Mouse (Mus musculus) thymus, postnatal 14 days (tissue): ENCODE measurements around the gene Nrp1.
A peak's percentile ranks its signal among the peaks of the same experiment; 100 is the strongest.

Source experiments
- DNase-seq: peaks from one replicate; pipeline ENCODE4 v3.0.0; 2021

The Nrp1 gene

DNA sequence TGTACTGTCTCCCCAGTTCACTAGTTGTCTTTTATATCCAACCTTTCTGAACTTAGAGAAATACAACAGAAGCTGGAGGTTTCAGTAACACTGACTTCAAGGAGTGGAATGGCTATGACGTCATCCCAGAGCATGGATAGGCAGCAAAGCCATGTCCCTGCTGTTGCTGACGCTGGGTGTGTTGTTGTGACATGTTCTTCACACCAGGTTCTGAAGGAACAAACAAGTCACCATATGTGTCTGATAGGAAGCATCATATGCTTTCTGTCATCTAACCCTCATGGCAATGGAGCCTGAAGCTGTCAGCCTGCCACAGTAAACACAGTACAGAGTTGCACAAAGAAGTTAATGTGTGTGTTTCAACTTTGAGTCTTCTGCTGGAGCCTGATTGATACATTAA lies 112.8 kb downstream of the Nrp1 start:
- no peak for DNase-seq

DNA sequence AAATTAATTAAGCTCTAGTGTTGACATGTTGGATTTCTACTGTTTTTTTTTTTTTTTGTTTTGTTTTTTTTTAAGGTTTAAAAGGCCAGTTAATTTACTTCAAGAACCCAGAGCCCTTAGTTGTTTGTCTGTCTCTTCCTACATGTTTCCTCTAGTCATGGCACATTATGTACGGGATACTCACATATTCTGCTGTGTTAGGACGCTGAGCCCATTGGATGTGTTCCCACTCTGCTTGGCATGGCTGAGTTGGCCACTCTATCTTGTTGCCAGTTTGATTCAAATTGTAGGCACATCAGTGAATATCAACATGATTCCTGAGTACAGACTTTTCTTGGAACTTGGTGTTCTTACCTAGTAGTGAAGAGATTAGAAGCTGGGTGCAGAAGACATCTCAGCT lies 114.5 kb downstream of the Nrp1 start:
- no peak for DNase-seq

DNA sequence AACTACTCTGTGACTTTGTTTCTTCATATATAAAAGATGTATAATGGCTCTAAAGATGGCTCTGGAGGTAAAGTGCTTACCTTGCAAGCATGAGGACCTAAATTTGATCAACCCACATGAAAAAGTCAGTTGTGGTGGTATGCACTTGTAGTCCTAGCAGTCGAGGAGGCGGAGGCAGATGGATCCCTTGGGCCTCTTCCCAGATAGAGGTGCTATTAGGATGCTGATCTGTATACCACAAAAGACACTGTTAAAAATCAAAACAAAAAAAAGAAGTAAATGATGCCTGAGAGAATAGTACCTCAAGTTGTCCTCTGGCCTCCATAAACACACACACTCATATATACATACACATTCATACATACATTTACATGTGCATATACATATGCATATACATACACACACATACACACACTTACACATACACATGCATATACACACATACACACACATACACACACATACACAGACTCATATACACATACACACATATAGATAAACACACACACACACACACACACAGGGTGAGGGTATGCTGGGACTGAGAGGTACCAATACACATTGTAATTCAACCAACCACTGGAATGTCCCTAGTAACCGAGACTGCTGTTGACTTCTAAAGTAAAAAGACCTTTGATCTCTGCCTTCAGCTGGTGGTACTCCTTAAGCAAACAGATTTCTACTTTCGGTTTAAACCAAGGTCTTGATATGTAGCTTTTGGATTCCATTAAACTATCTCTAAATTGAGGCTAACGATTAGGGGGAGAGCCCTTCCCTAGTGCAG lies 115.2 kb downstream of the Nrp1 start:
- no peak for DNase-seq

DNA sequence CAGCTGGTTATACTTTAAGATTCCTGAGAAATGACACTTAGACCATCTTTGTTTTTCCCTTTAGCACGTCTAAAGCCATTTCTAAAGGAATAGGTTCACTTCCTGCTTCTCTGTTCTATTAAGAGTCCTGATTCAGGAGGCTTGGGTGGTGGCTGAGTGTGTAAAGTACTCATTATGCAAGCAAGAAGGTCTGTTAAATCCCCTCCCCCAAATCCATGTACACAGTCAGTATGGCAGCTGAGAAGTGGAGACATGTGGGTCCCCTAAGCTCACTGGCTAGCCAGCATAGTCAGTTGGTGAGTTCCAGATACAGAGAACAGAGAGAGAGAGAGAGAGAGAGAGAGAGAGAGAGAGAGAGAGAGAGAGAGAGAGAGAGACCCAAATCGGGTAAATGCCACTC lies 116.2 kb downstream of the Nrp1 start:
- no peak for DNase-seq

DNA sequence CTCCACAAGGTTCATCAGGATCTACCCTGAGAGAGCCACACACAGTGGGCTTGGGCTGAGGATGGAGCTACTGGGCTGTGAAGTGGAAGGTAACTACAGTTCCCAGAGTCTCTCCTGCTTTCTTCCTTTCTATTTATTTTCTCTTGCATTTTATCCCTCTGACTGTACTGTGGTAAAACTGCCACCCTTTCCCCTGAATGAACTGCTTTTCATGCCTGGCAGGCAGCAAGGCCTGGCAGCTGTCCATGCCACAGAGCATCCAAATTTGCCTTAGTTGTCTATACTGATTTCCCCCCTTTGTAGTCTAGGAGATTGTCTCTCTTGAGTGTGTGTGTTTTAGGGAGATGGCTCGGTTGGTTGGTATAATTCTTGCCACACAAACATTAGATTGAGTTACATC lies 117.8 kb downstream of the Nrp1 start:
- no peak for DNase-seq

DNA sequence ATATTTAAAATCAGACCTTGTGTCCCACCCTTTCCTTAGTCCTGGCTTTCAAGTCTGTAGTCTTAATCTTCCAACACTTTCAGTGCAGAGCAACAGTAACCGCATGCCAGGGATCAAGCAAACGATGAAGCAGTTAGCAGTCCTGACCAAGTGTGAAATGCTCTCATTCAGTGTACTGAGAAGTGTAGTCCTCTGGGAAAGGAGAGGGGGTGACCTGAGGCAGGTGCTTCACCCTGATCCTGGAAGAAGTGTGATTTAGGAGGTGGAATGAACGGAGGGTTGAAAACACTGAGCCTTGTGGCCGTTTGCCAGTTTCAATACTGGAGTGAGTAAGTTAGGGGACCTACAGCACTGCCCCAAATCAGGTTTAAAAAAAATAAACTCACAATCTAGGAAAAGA lies 119.6 kb downstream of the Nrp1 start:
- DNase-seq = no peak

DNA sequence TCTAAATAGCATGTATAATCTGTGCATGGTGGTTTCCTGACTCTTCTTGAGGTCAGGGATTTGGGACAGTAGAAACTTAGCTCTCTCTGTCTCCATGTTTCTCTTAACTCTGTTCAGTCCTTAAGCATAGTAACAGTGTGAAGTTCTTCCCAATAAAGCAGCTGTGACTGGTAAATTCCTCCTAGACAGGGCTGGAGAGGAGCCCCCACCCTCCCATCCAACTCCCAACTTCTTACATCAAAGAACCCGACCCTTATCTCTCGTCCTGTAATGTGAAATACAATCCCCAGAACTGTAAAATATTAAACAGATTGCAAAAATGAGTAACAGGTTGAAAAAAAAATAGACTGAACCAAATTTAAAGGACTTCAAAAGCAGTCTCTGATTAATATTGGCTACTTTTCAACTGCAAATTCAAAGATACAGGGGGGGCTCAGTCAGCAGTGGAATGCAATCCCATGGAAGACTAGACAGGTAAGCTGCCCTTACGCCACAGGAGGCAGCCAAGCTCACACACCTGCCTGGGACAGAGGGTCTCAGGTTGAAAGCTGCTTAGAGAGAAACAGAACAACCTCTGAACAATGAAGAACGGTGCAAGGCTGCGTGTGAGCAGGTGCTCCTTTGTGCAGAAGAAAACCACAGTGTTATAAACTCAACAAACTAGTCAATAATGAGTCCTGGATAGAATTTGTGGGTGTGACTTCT lies 121.1 kb downstream of the Nrp1 start:
- peak; percentile 29 for DNase-seq

DNA sequence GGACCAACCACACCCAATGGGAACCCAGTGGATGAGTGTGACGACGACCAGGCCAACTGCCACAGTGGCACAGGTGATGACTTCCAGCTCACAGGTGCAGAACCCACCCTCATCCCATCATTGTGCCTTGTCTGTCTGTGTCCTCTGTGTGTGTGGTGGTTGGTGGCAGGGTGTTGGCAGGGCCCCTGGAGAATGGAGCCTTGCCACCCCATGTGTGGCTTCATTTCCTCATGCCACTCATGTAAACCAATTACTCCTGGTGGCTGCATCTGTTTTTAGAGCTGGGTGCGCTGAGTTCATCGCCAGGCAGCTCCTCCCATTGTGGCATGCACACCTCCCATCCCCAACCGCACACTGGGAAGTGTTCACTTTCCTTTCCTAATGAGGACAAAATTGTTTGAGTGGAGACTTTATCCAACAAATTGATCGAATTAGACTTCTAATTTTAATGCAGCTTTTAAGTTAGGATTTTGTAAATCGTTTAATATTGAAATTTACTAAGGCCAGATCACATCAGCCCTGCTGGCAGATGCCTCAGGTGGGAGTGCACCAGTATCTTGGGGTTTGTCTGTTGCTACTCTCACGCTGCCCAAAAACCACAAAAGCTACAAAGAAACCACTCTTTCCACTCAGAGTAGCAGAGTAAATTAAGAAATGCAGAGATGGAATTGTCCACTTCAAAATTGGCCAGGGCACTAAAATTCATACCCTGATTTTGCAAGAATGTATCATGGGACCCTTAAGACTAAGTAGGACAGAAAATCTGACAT lies 122.7 kb downstream of the Nrp1 start:
- peak; percentile 73 for DNase-seq

DNA sequence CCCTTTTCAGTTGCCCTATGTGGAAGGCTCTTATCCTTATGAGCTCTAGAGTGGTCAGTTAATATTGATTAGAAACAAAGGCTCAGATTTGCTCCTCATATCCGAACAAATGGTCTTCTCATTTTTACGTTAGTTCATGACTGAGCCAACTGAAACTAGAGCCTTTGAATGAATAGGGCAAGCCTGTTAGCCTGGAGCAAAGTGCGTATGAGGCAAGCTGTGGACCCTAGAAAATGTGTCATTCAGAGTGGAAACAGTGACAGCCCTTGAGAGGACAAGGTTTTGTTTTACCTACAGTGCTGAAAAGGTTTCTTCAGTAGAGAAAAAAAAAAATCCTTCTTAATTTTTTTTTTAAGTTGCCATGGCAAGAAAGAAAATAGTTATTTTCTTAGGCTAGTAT lies 124.9 kb downstream of the Nrp1 start:
- DNase-seq = no peak

DNA sequence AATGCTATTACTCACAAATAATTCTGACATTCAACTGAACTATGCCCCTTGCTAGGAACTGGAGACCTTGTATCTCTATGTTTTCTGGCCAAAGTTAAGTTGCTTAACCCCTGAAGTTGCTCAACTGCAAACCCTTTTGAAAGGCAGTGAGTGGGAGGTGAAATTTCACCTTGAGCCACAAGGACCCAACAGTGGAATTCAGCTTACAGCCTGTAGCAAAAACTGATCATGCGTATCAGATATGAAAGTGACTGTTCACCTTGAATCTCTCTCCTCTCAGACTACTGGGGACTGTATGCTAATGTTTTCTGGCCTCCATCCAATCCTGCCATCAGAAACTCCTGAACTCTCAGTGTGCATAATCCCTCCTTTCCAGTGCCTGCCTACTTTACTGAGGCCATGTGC lies 126.3 kb downstream of the Nrp1 start:
- no peak for DNase-seq

DNA sequence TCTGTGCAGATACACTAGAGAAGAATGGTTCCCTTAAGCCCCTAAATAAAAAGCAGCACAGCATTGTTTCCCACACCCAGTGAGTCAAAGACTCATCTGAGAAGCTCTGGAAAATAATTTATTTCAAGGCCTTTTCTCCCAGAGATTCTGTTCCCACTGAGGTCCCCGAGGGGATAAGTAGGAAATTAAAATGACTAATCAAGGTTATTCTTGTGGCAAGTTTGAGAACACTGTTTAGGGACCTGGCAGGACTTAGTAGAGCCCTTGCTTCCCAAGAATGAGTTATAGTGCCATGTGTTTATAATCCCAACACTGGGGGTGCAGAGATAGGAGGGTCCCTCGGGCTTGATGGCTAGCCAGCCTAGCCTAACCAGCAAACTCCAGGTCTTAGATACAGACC lies 127.6 kb downstream of the Nrp1 start:
- DNase-seq = no peak

DNA sequence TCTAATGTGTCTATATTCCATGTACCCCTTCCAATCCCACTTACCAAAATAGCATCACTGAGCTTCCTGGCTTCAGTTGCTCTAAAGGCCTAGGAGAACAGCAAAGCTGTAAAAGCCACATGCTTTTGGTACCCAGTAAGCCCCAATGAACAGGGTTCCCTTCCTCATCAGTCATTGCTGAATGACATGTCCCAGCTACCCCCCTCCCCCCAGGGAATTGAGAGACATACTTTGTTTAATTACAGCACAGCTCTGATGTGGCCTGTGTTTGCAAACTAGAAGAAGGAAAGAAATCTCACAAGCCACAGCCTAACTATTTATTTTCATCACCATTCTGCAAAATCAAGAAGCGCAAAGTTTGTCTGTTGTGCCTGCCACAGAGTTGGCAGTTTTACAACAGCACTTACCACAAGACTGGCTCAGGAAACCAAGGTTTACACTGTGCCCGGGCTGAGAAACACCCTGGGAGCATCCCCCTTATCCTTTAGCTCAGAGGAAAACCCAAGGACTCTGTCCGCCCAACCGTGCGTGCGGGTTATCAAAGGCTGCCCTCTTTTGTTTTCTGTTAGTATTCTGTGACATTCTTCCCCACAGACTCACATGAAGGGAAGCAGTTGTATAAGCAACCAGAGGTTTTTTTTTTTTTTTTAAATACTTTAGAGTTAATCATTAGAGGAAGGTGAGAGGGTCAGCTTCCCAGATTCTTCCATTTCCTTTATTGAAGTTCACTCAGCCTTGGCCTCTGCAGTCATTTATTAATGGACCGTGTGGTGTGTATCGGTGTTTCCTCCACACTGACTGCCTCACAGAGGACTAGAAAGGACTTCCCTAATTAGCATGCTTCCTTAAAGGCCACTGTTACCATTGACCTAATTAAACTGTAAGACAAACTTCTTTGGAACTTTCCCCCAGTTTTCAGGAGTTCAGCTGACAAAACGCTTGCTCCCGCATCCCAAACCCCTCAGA lies 129.8 kb downstream of the Nrp1 start:
- peak; percentile 45 for DNase-seq

DNA sequence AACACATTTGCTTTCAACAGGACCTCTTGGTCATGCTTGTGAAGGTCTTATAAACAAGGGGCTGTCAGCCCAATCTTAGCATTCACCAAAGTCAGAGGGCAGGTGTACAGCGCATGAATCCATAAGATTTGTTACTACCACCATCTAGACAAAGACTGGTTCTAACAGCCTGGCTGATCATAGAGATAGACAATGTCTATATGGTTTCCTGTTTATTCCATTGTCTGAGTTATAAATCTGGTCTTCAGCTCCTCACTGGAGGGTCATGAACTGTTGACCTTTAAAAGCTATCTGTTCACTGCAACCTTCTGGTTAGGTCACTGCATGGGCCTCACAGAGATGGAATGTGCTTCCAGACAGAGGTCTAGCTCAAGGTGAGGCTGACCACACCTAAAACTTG lies 130.9 kb downstream of the Nrp1 start:
- DNase-seq = no peak

DNA sequence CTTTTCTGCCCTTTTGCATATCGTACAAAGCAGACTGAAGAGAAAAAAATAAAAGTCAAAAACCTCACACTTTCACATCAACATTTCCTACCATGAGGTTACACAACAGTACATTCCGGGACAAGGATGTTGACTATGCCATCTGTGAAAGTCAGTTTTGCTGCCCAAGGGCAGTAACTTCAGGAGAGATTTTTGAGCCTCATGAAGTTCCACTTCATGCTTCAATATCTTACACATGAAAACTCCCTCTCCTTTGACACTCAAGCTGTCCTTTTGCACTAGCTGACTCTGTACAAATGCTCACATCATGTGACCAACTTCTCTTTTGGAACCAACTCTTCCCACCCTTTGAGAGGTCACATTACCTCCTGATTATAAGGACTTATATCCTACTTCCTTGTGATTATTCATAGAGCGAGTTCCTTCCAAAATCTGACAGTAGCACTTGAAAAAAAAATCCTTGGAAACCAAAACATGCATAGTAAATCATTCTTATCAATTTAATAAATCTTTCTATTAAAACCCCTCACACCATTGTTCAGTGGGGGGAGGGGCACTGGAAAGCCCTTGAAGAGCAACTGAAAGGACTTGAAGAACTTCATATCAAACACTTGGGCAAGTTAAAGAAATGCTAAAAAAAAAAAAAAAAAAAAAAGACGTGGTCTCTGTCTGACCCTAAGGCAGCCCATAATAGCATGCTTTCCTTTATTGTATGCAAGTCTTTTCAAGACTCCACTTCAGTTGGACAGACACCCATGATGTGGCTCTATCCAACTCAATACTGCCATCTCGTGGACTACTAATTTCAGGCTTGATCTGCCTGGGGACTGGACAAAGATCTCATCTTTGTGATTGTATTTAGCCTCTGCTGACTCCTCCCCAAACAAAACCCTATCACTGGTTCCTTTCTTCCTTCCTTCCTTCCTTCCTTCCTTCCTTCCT lies 133.0 kb downstream of the Nrp1 start:
- peak; percentile 81 for DNase-seq

DNA sequence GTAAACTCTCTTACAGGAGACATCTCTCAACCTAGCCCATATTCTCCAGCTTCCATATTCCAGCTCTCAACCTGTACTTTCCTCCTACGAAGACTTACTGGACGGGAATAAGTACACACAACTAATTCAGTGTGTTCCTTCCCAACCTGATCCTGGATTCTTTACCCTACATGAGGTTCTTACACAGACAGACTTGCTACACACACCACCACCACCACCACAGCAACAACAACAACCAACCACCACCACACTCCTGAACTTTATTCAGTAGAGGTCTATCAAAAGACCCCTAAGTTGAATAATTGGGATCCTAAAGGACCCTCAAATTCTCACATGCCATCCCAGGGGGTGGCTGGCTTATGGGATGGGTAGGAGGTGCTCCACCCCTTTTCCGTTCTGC lies 135.4 kb downstream of the Nrp1 start:
- DNase-seq = no peak

DNA sequence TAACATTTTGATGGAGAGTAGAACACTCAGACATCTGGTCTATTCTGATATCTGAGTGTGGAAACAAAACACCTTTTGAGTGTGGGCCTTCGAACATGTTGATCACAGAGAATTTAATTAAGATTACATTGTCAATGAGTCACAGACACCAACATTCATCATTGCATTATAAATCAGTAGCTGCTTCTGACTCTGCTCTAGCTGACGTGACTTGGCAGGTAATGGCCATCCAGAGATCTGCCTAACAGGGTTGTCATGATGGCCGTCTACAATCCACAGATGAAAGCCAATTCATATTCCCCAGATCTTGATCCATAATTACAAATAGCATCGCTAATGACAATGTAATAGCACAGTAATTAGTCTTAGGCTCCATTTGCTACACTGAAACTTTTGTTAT lies 140.4 kb downstream of the Nrp1 start:
- DNase-seq = no peak

DNA sequence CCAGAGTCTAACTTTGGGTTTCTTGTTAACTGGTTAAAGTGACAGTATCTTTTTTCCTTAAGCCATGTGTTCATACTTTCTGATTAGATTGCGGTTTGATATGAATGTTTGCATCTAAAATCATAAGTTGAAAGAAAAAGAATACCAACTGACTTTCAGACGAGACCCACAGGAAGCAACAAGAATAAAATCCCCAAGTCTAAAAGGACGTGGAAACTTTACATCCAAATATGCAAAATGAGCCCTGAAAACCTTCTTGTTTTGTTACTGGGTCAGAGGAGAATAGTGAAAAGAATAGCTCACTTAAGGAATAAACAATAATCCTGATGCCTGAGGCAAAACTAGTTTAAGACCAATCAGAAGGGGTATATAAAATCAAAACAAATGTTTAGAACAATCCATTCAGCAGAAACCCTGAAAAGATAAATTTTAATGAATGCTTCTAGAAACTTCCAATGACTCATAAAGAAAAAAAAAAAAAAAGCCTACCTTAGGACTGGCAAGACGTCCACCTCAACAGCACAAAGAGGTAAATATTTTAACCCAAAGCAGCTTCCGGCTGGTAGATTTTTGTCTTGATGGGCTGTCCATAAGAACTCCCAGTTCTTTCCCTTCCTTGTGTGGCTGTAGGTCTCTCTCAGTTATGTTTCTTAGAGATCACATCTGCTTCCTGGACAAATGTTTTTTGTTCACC lies 145.9 kb downstream of the Nrp1 start:
- DNase-seq = no peak

DNA sequence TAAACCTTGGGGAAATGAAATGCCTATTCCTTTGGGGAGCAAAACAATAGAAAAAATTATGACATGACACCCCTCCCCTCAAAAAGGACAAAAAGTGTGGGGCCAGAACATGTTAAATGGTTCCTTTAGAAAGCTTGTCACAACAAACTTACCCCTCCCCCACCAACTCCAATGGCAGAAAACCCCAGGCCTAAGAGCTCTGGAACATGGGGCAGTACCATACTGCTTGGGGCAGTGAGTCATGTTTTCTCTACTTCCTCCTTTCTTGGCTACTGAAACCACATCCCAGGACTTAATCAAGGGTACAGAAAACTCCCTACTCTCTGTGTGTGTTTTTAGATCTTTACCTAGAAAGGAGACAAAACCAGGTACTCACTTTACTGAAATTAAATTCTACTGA lies 147.5 kb downstream of the Nrp1 start:
- DNase-seq = no peak

DNA sequence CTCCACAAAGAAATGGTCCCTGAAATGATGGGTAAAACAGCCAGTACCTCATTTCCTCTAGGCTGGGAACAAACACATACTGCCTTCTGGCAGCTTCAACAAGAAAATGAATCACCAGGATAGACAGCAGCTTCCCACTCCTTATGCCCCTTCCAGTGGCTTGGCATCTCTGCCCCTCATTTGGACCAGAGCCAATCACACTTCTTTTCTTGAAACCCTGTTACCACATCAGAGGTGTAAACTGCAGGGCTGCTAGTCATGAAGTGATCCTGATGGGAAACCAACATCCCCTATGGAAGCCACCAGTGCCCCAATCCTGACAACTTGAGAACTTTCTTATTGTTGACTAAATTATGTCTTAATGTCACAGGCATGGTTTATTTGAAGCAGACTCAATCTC lies 150.3 kb downstream of the Nrp1 start:
- DNase-seq = no peak

DNA sequence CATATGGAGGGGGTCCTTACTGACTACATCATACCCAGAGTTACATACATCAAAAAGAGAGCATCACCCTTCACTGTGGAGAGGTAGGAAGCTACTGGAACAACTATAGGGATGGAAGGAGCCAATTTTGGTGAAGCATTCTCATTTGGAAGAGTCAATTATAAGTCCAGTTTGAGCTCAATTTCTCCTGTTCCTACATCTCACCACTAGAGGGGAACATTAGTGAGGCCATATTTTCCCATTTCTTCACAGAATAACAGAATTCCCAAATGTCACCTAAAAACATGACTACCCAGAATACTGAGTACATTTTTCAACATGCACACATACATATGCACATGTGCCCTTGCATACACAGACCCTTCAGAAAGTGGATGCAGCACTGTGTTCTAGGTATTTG lies 152.6 kb downstream of the Nrp1 start:
- DNase-seq = no peak

DNA sequence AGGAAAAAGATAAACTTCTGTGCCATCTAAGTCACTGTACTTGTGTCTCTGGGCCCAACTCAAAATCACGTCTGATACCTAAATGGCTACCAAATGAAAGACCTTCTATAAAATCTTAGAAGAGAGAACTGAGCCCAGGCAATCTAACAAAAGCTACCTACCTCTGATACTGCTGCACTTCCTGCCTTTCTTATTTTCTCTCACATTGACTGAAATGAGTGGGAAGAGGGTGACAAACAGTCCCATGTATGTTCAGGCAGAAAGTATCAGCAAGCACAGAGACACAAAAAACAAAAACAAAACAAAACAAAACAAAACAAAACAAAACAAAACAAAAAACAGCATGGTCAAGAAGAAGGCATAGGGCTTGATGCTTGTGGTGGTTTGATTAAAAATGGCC lies 153.3 kb downstream of the Nrp1 start:
- DNase-seq = no peak
